Mouse (Mus musculus) intestine, embryonic 14.5 days (tissue): Measurements from ENCODE around the gene Atxn1. TPM values are rescaled to one million over a fixed set of nuclear protein-coding genes. Genes with fewer than 3 reads are reported as not detected.

ENCODE experiments used
- ATAC-seq: fragments of 200-750 bp; cut with Nextera tagmentation; replicated peaks from 2 replicates; pipeline ENCODE4 v1.8.0; 2017; ENCODE audit warnings: low read depth, moderate number of reproducible peaks, moderate TSS enrichment, moderate library complexity; ENCODE audit not compliant: low FRiP score, low TSS enrichment
- DNase-seq: peaks from one replicate; pipeline ENCODE4 v3.0.0-alpha.2; 2018; ENCODE audit warnings: low spot score
- H3K27ac ChIP-seq: fragments of 300-500 bp; sonication (generic); 2 replicates; pipeline ENCODE4 v1.5.1; 2014; ENCODE audit warnings: low read depth, mild to moderate bottlenecking, control low read depth
- H3K27me3 ChIP-seq: fragments of 300-500 bp; sonication (generic); replicated peaks from 2 replicates; pipeline ENCODE4 v1.6.1; 2014; ENCODE audit warnings: low read length, control low read depth; ENCODE audit not compliant: control insufficient read depth, insufficient read depth
- H3K36me3 ChIP-seq: fragments of 300-500 bp; sonication (generic); 2 replicates; pipeline ENCODE4 v1.6.1; 2014; ENCODE audit warnings: low read length, control low read depth; ENCODE audit not compliant: control insufficient read depth, insufficient read depth
- H3K4me1 ChIP-seq: fragments of 300-500 bp; sonication (generic); replicated peaks from 2 replicates; pipeline ENCODE4 v1.6.1; 2014; ENCODE audit warnings: low read length, control low read depth, mixed read lengths; ENCODE audit not compliant: control insufficient read depth, insufficient read depth
- H3K4me2 ChIP-seq: fragments of 300-500 bp; sonication (generic); 2 replicates; pipeline ENCODE4 v1.6.1; 2014; ENCODE audit warnings: low read length
- H3K4me3 ChIP-seq: fragments of 300-500 bp; sonication (generic); 2 replicates; pipeline ENCODE4 v1.5.1; 2014; ENCODE audit warnings: low read depth, low read length, control low read depth, mixed read lengths
- H3K9ac ChIP-seq: fragments of 300-500 bp; sonication (generic); 2 replicates; pipeline ENCODE4 v1.6.1; 2014; ENCODE audit warnings: mild to moderate bottlenecking, low read length
- H3K9me3 ChIP-seq: fragments of 300-500 bp; sonication (generic); 2 replicates; pipeline ENCODE4 v1.6.1; 2016; ENCODE audit warnings: low read length, control low read depth; ENCODE audit not compliant: control insufficient read depth
- WGBS: fragments of 180-500 bp; shearing (Covaris S2); extraction: QIAGEN DNeasy Blood & Tissue Kit; methylation state at CpG from one replicate; pipeline ENCODE4 v1.1.7; 2014; 5-methylcytosine and 5-hydroxymethylcytosine counted together
- polyA plus RNA-seq: library from polyadenylated mRNA; unstranded; fragments of >200 nt; fragmentation: Nextera tagmentation; extraction: Ambion mirVana; gene quantifications from 2 replicates; pipeline ENCODE4 v1.2.1, GENCODE M21; 2014

Atxn1 gene
- polyA plus RNA-seq, 1 experiment from 2014 or later = 4.8 TPM

DNA sequence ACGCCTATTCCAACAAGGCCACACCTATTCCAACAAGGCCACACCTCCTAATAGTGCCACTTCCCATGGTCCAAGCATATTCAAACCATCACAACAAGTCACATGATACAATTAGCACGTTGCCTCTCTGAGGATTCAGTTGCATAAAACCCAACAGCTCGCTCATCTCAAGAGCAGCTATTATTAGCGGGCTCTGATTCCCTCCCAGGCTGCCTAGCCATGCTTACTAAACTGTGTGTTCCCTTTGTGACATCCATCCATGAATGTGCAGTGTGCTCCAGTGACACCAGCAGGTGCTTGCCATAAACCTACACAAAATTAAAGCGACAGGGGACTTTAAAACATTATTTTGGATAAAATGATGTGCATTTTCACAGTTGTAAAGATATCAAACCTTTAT is 25.7 kb upstream of the Atxn1 start:
- DNase-seq (no peak), ATAC-seq (no peak)
- no peak overlapping the region for H3K4me3 ChIP-seq
- no peaks in the 10 kb centered on the region for H3K9me3 ChIP-seq
- no peak overlapping the region for H3K9ac ChIP-seq
- H3K27me3 ChIP-seq = no peaks in the 10 kb centered on the region
- WGBS = 67% methylated on average over 5 of the region's 5 CpGs
- no peaks in the 10 kb centered on the region for H3K4me1 ChIP-seq
- H3K27ac ChIP-seq = no peak overlapping the region
- H3K4me2 ChIP-seq = no peak overlapping the region
- H3K36me3 ChIP-seq = no peaks in the 10 kb centered on the region

DNA sequence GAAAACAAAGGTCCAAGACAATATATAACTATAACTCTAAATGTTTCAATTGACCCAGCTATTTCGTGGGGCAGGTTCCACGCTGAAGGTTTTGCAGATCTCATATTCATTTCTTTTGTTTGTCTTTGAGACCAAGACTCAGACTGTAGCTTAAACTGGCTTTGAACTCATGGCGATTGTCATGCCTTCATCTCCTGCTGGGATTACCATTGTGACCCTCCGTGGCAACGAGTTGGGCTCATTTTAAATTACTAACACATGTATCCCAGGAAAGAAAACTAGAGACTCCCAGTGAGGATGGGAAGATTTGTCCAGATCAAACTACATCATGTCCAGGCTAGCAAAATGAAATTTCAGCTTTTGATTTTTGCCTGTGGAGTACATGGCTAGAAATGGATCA is 14.4 kb upstream of the Atxn1 start:
- ATAC-seq (no peak), DNase-seq (no peak)
- no peaks in the 10 kb centered on the region for H3K27me3 ChIP-seq
- WGBS = 70% methylated on average over 5 of the region's 5 CpGs
- H3K4me2 ChIP-seq = no peak overlapping the region
- H3K4me3 ChIP-seq = no peak overlapping the region
- no peak overlapping the region for H3K9ac ChIP-seq
- no peaks in the 10 kb centered on the region for H3K9me3 ChIP-seq
- H3K27ac ChIP-seq = no peak overlapping the region
- H3K36me3 ChIP-seq = no peaks in the 10 kb centered on the region
- no peaks in the 10 kb centered on the region for H3K4me1 ChIP-seq

DNA sequence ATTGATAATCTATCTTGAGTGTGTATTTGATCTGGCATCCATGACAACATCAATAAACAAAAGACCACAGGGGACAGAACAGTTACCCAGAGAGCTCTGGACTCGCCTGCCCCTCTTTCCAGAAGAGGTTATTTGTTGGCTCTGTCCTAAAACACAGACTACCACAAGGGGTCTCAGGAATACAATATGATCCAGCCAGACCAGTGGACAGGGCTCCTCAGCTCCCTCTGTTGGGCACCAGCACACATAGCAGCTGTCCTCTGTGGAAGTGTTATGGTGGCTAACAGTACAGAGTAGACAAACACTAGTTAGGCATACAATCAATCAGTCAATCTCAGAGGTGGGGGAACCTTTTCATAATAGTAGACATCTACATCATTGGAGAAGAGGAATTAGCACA is 12.1 kb upstream of the Atxn1 start:
- no peaks in the 10 kb centered on the region for H3K9me3 ChIP-seq
- no peaks in the 10 kb centered on the region for H3K27me3 ChIP-seq
- 40% methylated on average over 1 of the region's 1 CpGs for WGBS
- H3K4me3 ChIP-seq = no peak overlapping the region
- ATAC-seq (0 out of 2 replicates have a peak, but pooled peaks have one; percentile 27), DNase-seq (peak; percentile 61)
- no peaks in the 10 kb centered on the region for H3K36me3 ChIP-seq
- H3K27ac ChIP-seq = no peak overlapping the region
- no peak overlapping the region for H3K9ac ChIP-seq
- no peak overlapping the region for H3K4me2 ChIP-seq
- no peaks in the 10 kb centered on the region for H3K4me1 ChIP-seq

DNA sequence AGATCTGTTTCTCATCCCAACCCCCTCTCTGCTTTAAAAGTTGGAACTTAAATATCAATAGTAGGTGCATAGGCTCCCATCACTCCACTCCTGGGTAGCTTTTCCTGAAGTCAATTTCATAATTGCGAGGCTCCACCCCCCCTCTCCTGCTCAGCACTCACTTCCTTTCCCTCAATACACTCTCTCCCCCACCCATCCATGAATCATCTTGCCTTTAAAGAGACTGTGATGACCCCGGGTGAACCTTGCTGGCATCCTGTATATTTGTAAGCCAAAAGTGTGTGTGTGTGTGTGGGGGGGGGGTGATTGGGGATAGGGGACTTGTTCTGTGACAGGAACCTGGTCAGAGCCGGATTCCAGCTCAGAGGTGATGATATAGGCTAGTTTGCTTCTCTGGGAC is 9.8 kb upstream of the Atxn1 start:
- ATAC-seq = no peak
- Histone ChIP-seq H3K9me3 (no peaks in the 10 kb centered on the region), H3K4me1 (no peaks in the 10 kb centered on the region), H3K4me2 (no peak overlapping the region), H3K9ac (no peak overlapping the region), H3K36me3 (no peaks in the 10 kb centered on the region), H3K27ac (no peak overlapping the region), H3K4me3 (no peak overlapping the region), H3K27me3 (no peaks in the 10 kb centered on the region)
- no peak for DNase-seq
- WGBS = 50% methylated on average over 3 of the region's 3 CpGs

DNA sequence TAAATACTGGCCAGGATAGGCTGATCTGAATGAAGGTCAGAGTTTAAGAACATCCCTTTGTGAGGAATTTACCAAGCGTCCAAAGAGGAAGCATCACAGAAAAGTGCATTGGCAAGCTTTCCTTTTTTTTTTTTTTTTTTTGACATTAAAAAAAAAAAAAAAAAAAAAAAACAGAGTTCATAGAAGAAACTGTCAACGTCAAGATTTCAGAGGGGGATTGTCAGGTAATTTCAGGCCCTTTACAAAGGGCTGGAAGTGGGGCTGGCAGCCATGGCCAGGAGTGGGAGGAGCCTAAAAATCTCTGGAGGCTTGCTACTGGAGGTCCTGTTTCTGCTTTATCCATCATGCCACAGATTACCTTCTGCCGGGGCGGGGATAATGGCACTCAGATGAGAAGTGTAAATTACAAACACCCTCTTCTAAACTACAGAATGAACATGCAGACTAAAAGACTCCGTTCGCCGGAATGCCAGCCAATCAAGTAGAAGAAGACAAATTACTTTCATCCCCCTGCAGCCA is 9.2 kb upstream of the Atxn1 start:
- H3K27me3 ChIP-seq = no peaks in the 10 kb centered on the region
- no peak overlapping the region for H3K4me2 ChIP-seq
- no peak overlapping the region for H3K9ac ChIP-seq
- H3K36me3 ChIP-seq = no peaks in the 10 kb centered on the region
- 39% methylated on average over 7 of the region's 7 CpGs for WGBS
- ATAC-seq (no peak), DNase-seq (no peak)
- H3K9me3 ChIP-seq = no peaks in the 10 kb centered on the region
- H3K4me1 ChIP-seq = no peaks in the 10 kb centered on the region
- no peak overlapping the region for H3K4me3 ChIP-seq
- H3K27ac ChIP-seq = no peak overlapping the region

DNA sequence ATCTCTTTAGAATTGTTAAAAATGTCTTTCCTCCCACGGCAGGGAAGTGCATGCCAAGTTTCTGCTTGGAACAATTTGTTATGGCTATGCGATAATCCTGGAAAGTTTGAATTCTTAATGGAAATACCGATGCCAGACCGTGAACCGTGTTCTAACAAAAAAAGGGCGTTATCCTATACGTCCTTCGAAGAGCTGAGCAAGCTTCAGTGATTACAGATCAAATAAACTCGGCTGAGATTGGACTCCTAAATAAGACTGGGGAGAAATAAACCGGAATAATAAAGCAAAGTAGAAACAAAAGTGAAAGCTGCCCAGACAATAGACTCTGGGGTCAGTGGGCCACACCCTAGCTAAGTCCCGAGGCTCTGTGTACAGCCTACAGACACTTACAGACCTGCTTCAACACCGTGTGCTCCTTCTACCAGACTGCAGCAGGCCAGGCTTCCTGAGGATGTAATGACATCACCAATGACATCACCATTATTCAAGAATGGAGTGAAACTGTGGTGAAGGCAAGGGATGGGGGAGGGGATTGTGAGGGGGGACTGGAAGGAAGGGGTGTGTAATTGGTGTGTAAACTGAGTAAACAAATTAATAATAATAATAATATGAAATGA is 6.2 kb upstream of the Atxn1 start:
- ATAC-seq = no peak
- Histone ChIP-seq H3K9me3 (no peaks in the 10 kb centered on the region), H3K4me1 (peaks cover 8% of the 10 kb centered on the region), H3K9ac (no peak overlapping the region), H3K36me3 (no peaks in the 10 kb centered on the region), H3K4me3 (no peak overlapping the region), H3K27me3 (no peaks in the 10 kb centered on the region), H3K27ac (no peak overlapping the region), H3K4me2 (no peak overlapping the region)
- WGBS = 61% methylated on average over 12 of the region's 12 CpGs
- no peak for DNase-seq

DNA sequence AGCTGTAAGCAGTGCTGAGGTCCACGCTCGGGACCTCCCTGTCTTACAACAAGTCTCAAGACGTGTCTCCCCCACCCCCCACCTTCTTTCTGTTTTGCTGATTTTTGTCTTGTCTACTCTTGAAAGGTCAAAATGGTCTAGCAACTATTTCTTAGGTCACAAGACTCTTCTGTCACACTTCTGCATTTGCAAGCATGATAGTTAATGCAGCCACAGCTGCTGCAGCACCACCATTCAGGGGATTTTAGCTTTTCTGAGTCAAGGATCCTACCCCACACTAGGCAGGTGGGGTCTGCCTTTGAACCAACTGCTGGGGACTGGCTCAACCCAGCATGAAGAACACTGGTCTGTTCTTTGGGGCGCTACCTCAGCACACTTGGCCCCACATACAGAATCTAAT is 3.4 kb upstream of the Atxn1 start:
- Histone ChIP-seq H3K4me2 (no peak overlapping the region), H3K9ac (no peak overlapping the region), H3K36me3 (no peaks in the 10 kb centered on the region), H3K4me3 (no peak overlapping the region), H3K4me1 (peaks cover 12% of the 10 kb centered on the region), H3K27me3 (no peaks in the 10 kb centered on the region), H3K9me3 (no peaks in the 10 kb centered on the region), H3K27ac (no peak overlapping the region)
- 64% methylated on average over 4 of the region's 4 CpGs for WGBS
- no peak for ATAC-seq
- no peak for DNase-seq

DNA sequence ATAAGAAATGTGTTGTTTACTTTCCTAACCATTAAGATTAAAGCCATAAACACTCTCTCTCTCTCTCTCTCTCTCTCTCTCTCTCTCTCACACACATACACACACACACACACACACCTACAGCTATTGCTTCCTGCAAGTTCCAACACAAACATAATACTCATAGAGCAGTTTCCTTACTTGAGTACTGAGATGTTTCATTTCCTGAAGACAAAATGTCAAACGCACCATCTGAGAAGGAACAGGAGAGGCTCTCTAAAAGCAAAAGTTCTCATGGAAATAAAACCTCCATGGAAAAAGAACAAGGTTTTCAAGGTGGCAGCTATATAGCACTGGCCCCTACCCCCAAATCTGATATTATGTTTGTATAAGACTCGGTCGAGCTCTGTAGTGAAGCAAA is 2.6 kb upstream of the Atxn1 start:
- DNase-seq = no peak
- H3K9me3 ChIP-seq = no peaks in the 10 kb centered on the region
- peaks cover 17% of the 10 kb centered on the region for H3K4me1 ChIP-seq
- no peak overlapping the region for H3K27ac ChIP-seq
- no peak overlapping the region for H3K4me3 ChIP-seq
- WGBS = 44% methylated on average over 3 of the region's 3 CpGs
- H3K27me3 ChIP-seq = 0 out of 2 replicates have a peak, but pooled peaks cover 3% of the 10 kb centered on the region
- H3K4me2 ChIP-seq = no peak overlapping the region
- no peaks in the 10 kb centered on the region for H3K36me3 ChIP-seq
- ATAC-seq = no peak
- no peak overlapping the region for H3K9ac ChIP-seq

DNA sequence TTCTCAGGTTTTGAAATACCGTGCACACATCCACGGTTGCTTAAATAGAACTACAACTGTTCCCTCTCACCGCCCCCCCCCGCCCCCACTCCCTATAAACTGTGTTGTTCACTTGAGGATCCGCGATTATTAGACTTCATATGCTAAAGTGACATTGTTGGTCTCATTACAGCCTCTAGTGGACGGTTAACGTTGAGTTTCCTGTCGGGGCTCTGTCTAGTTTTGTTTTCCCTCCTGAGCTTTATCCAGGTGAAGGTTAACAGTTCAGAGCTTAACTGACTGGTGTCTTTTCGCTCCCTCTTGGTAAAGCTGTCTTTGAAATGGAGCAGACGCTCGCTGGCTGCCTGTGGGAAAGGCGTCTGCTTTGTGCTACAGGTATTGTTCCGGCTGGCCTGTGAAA is 1.8 kb upstream of the Atxn1 start:
- Histone ChIP-seq H3K27ac (no peak overlapping the region), H3K9ac (no peak overlapping the region), H3K36me3 (no peaks in the 10 kb centered on the region), H3K27me3 (0 out of 2 replicates have a peak, but pooled peaks cover 4% of the 10 kb centered on the region), H3K9me3 (no peaks in the 10 kb centered on the region), H3K4me2 (peak overlapping the region; percentile 86), H3K4me3 (peak overlapping the region; percentile 69; the same call in 1 of the 2 replicates), H3K4me1 (peaks cover 23% of the 10 kb centered on the region)
- no peak for ATAC-seq
- DNase-seq = peak; percentile 60
- WGBS = 3% methylated on average over 14 of the region's 14 CpGs
